Comparison of ENCODE assay signal across 10 mouse cellular contexts in the genomic region with DNA sequence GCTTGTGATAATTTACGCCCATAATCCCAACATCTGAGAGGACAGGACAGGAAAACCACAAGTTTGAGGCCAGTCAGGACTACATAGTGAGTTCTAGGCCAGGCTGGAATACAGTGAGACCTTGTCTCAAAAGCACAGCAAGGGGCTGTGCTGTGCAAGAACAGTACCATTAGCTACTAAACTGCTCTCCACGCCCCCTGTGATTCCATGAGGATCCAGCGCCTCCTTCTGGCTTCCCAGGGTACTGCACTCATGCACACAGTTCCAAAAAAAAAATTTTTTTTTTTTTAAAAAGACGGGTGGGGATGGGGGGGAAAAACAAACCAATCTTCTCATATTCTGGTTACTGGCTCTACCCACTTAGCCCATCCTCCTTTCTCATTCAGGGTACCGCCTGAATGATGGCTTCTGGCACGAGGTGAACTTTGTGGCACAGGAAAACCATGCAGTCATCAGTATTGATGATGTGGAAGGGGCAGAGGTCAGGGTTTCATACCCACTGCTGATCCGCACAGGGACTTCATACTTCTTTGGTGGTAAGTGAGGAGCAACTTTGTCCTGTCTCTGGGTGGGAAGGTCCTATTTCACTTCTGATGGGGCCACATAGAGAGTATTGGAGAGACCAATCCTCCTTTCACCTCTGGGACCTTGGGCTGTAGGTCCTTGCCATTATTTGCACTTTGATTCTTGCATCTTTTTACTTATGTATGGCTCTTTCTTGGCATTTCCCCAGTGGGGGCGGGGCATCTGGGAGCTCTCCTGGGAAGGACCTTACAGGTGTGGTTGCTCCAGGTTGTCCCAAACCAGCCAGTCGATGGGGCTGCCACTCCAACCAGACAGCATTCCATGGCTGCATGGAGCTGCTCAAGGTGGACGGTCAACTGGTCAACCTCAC. TPM values are rescaled to one million over a fixed set of nuclear protein-coding genes. Genes with fewer than 3 reads are reported as not detected.
DNase-seq lines count a peak whose midpoint lies in the region; ATAC-seq and TF ChIP-seq lines count a peak whose summit lies in the region.
"Had no signal": no experiment of that assay in that cellular context is flagged by ENCODE, and none has a peak within 500 bp of the region (broad histone marks: within the 10 kb centered on the region; RNA-seq: fewer than 3 reads in every experiment).

No protein-coding gene starts in this region.

- H3K27me3 ChIP-seq in embryonic facial prominence, embryonic 11.5 days (ENCODE audit: control insufficient read depth, insufficient read depth, low read length): peaks cover 23% of the 10 kb centered on the region
- H3K27me3 ChIP-seq in liver, postnatal 0 days (ENCODE audit: insufficient read depth, low read length): peaks cover 20% of the 10 kb centered on the region
- no peaks in the 10 kb centered on the region for H3K27me3 ChIP-seq in splenic B cell, adult 2 months (ENCODE audit: control insufficient read depth, insufficient read depth, low read length, poor library complexity, severe bottlenecking)

- intact Hi-C loops in left cerebral cortex, postnatal 4 days (cut with DNase I): no loop called here
- intact Hi-C loops in left cerebral cortex, postnatal 25 days (cut with DNase I): no loop called here

- TF ChIP-seq CTCF in liver, postnatal 0 days (IDR thresholded peaks at IDR 0.05; ENCODE audit: low read depth): peak; percentile 91

- H3K4me3 ChIP-seq in embryonic facial prominence, embryonic 11.5 days (ENCODE audit: low read depth, low read length): no peak overlapping the region
- H3K4me3 ChIP-seq in liver, postnatal 0 days (ENCODE audit: low read depth, low read length): no peak overlapping the region
- H3K4me3 ChIP-seq: midbrain, embryonic 12.5 days had no signal

- H3K4me2 ChIP-seq in embryonic facial prominence, embryonic 11.5 days (ENCODE audit: low read depth, low read length): no peak overlapping the region
- no peak overlapping the region for H3K4me2 ChIP-seq in liver, postnatal 0 days (ENCODE audit: low read depth, low read length)
- H3K4me2 ChIP-seq: midbrain, embryonic 12.5 days had no signal

- DNase-seq in adrenal gland, adult 2 months: peak; percentile 58
- no peak for DNase-seq in adrenal gland, postnatal 4 days (ENCODE audit: low spot score in 2 of 2)
- peak; percentile 84 for DNase-seq in left cerebral cortex, postnatal 4 days
- no peak for DNase-seq in left cerebral cortex, postnatal 25 days (ENCODE audit: low spot score in 2 of 2)
- peak; percentile 77 for DNase-seq in adrenal gland, postnatal 25 days
- peak; percentile 81 for DNase-seq in embryonic facial prominence, embryonic 11.5 days (ENCODE audit: low spot score)
- DNase-seq in liver, postnatal 0 days: peak; percentile 82
- DNase-seq in splenic B cell, adult 2 months (ENCODE audit: low read depth, low spot score): peak; percentile 55

- no peak overlapping the region for H3K9ac ChIP-seq in embryonic facial prominence, embryonic 11.5 days (replicated peaks; ENCODE audit: low read length)
- no peak overlapping the region for H3K9ac ChIP-seq in liver, postnatal 0 days (replicated peaks)
- H3K9ac ChIP-seq: midbrain, embryonic 12.5 days had no signal

- H3K4me1 ChIP-seq in embryonic facial prominence, embryonic 11.5 days (ENCODE audit: control insufficient read depth, insufficient read depth, low read length): no peaks in the 10 kb centered on the region
- peaks cover 8% of the 10 kb centered on the region; the same call in 1 of the 2 replicates for H3K4me1 ChIP-seq in liver, postnatal 0 days (ENCODE audit: insufficient read depth)

- 43% methylated on average over 10 of the region's 10 CpGs for WGBS in embryonic facial prominence, embryonic 11.5 days
- WGBS in liver, postnatal 0 days (ENCODE audit: insufficient replicate concordance): 38% methylated on average over 10 of the region's 10 CpGs

- no peak for TF ChIP-seq EP300 in liver, postnatal 0 days (IDR thresholded peaks at IDR 0.05; ENCODE audit: low read depth)

- no peaks in the 10 kb centered on the region for H3K9me3 ChIP-seq in embryonic facial prominence, embryonic 11.5 days (replicated peaks; ENCODE audit: control insufficient read depth, low read length)
- no peaks in the 10 kb centered on the region for H3K9me3 ChIP-seq in liver, postnatal 0 days (ENCODE audit: low read length)
- H3K9me3 ChIP-seq: midbrain, embryonic 12.5 days had no signal

- no peaks in the 10 kb centered on the region for H3K36me3 ChIP-seq in embryonic facial prominence, embryonic 11.5 days (replicated peaks; ENCODE audit: control insufficient read depth, insufficient read depth, low read depth, low read length)
- H3K36me3 ChIP-seq in liver, postnatal 0 days (replicated peaks; ENCODE audit: insufficient read depth, low read length): no peaks in the 10 kb centered on the region
- H3K36me3 ChIP-seq in splenic B cell, adult 2 months (ENCODE audit: control insufficient read depth, insufficient read depth, low read length, poor library complexity, severe bottlenecking): no peaks in the 10 kb centered on the region
- H3K36me3 ChIP-seq: midbrain, embryonic 12.5 days had no signal

- no peak overlapping the region for H3K27ac ChIP-seq in embryonic facial prominence, embryonic 11.5 days (replicated peaks; ENCODE audit: low read depth, low read length)
- H3K27ac ChIP-seq in liver, postnatal 0 days (ENCODE audit: low read depth): no peak overlapping the region
- H3K27ac ChIP-seq: midbrain, embryonic 12.5 days had no signal

- ATAC-seq in embryonic facial prominence, embryonic 11.5 days (replicated peaks; ENCODE audit: insufficient number of reproducible peaks, low FRiP score, low TSS enrichment, low read depth): no peak
- peak; percentile 61 for ATAC-seq in liver, postnatal 0 days

RNA-seq across cellular contexts. Expression of a gene that starts 5.8 kb away (rescaled TPM):
- total RNA-seq in adrenal gland, adult 2 months (2021): under 1 TPM; 0.26 to 0.83 TPM
- polyA plus RNA-seq in adrenal gland, adult 2 months (2012; rRNA removed): 0.84 and 1.6 TPM in 2 replicates
- total RNA-seq in adrenal gland, postnatal 4 days (2021): under 1 TPM in 1 of 2 experiments, not detected in 1; 0.22 TPM
- total RNA-seq in left cerebral cortex, postnatal 4 days (2021): not detected
- total RNA-seq in left cerebral cortex, postnatal 25 days (2021): under 1 TPM; 0.18 to 0.28 TPM
- 0.18 TPM in 1 of 2 replicates, not detected in the other for total RNA-seq in adrenal gland, postnatal 25 days (2021)
- 0.20 TPM in 1 of 2 replicates, not detected in the other for polyA plus RNA-seq in embryonic facial prominence, embryonic 11.5 days (2014; fragmentation: Nextera tagmentation; extraction: Ambion mirVana)
- 0.09 TPM in 2 replicates for polyA plus RNA-seq in liver, postnatal 0 days (2015; fragmentation: Nextera tagmentation; extraction: Ambion mirVana)
- polyA plus RNA-seq: heart, embryonic 14.5 days had no signal

RNA-seq across cellular contexts. Expression of a gene that starts 9.9 kb away (rescaled TPM):
- total RNA-seq in adrenal gland, adult 2 months (2021): 10 to 100 TPM; 19.4 to 39.7 TPM
- polyA plus RNA-seq in adrenal gland, adult 2 months (2012; rRNA removed): 112 and 122 TPM in 2 replicates
- total RNA-seq in adrenal gland, postnatal 4 days (2021): 10 to 100 TPM; 26.9 to 30.7 TPM
- 1 to 10 TPM; 5.6 to 6.1 TPM for total RNA-seq in left cerebral cortex, postnatal 4 days (2021)
- total RNA-seq in left cerebral cortex, postnatal 25 days (2021): 10 to 100 TPM in 1 of 2 experiments, 1 to 10 TPM in 1; 8.8 to 11.5 TPM
- total RNA-seq in adrenal gland, postnatal 25 days (2021): 31.1 and 36.4 TPM in 2 replicates
- 3.7 and 5.3 TPM in 2 replicates for polyA plus RNA-seq in embryonic facial prominence, embryonic 11.5 days (2014; fragmentation: Nextera tagmentation; extraction: Ambion mirVana)
- polyA plus RNA-seq in liver, postnatal 0 days (2015; fragmentation: Nextera tagmentation; extraction: Ambion mirVana): 1.6 and 3.4 TPM in 2 replicates

RNA-seq across cellular contexts. Expression of a gene that starts 10.8 kb away (rescaled TPM):
- 1 to 10 TPM; 6.8 TPM for total RNA-seq in adrenal gland, adult 2 months (2021)
- polyA plus RNA-seq in adrenal gland, adult 2 months (2012; rRNA removed): 9.3 and 9.4 TPM in 2 replicates
- 1 to 10 TPM; 3.9 to 4.1 TPM for total RNA-seq in adrenal gland, postnatal 4 days (2021)
- 1 to 10 TPM; 4.8 to 7.4 TPM for total RNA-seq in left cerebral cortex, postnatal 4 days (2021)
- total RNA-seq in left cerebral cortex, postnatal 25 days (2021): 100 to 1,000 TPM; 153 to 170 TPM
- total RNA-seq in adrenal gland, postnatal 25 days (2021): 6.6 and 9.1 TPM in 2 replicates
- polyA plus RNA-seq in embryonic facial prominence, embryonic 11.5 days (2014; fragmentation: Nextera tagmentation; extraction: Ambion mirVana): 0.28 and 0.39 TPM in 2 replicates
- 1.4 and 1.5 TPM in 2 replicates for polyA plus RNA-seq in liver, postnatal 0 days (2015; fragmentation: Nextera tagmentation; extraction: Ambion mirVana)

RNA-seq across cellular contexts. Expression of a gene that starts 25.4 kb away (rescaled TPM):
- total RNA-seq in adrenal gland, adult 2 months (2021): 1 to 10 TPM; 6.2 to 7.5 TPM
- 5.5 and 6.0 TPM in 2 replicates for polyA plus RNA-seq in adrenal gland, adult 2 months (2012; rRNA removed)
- 1 to 10 TPM; 7.7 to 8.1 TPM for total RNA-seq in adrenal gland, postnatal 4 days (2021)
- 10 to 100 TPM; 38.6 to 41.6 TPM for total RNA-seq in left cerebral cortex, postnatal 4 days (2021)
- 10 to 100 TPM; 47.5 to 48.6 TPM for total RNA-seq in left cerebral cortex, postnatal 25 days (2021)
- 5.7 and 6.4 TPM in 2 replicates for total RNA-seq in adrenal gland, postnatal 25 days (2021)
- 7.8 and 8.0 TPM in 2 replicates for polyA plus RNA-seq in embryonic facial prominence, embryonic 11.5 days (2014; fragmentation: Nextera tagmentation; extraction: Ambion mirVana)
- 0.12 and 0.22 TPM in 2 replicates for polyA plus RNA-seq in liver, postnatal 0 days (2015; fragmentation: Nextera tagmentation; extraction: Ambion mirVana)

RNA-seq across cellular contexts. Expression of a gene that starts 45.2 kb away (rescaled TPM):
- 10 to 100 TPM; 31.3 to 35.0 TPM for total RNA-seq in adrenal gland, adult 2 months (2021)
- polyA plus RNA-seq in adrenal gland, adult 2 months (2012; rRNA removed): 17.1 and 20.1 TPM in 2 replicates
- total RNA-seq in adrenal gland, postnatal 4 days (2021): 10 to 100 TPM; 38.8 to 40.3 TPM
- 10 to 100 TPM; 34.3 to 36.6 TPM for total RNA-seq in left cerebral cortex, postnatal 4 days (2021)
- 10 to 100 TPM; 42.8 to 48.5 TPM for total RNA-seq in left cerebral cortex, postnatal 25 days (2021)
- 37.3 and 49.6 TPM in 2 replicates for total RNA-seq in adrenal gland, postnatal 25 days (2021)
- polyA plus RNA-seq in embryonic facial prominence, embryonic 11.5 days (2014; fragmentation: Nextera tagmentation; extraction: Ambion mirVana): 11.6 and 12.4 TPM in 2 replicates
- polyA plus RNA-seq in liver, postnatal 0 days (2015; fragmentation: Nextera tagmentation; extraction: Ambion mirVana): 4.2 and 5.0 TPM in 2 replicates

Comparison
In these comparisons a context has a peak if more than half of its experiments do, and no peak if none do; other contexts are left out.
1. DNase-seq: peak in adrenal gland, adult 2 months (single experiment), left cerebral cortex, postnatal 4 days (single experiment), adrenal gland, postnatal 25 days (single experiment), embryonic facial prominence, embryonic 11.5 days (single experiment), liver, postnatal 0 days (single experiment) and splenic B cell, adult 2 months (single experiment); none in adrenal gland, postnatal 4 days (0 of 2) and left cerebral cortex, postnatal 25 days (0 of 2).
2. RNA of a gene that starts 10.8 kb away (total RNA-seq): 153 to 170 TPM in left cerebral cortex, postnatal 25 days; 6.6 to 9.1 TPM in adrenal gland, postnatal 25 days, 4.8 to 7.4 TPM in left cerebral cortex, postnatal 4 days, 6.8 TPM in adrenal gland, adult 2 months and 3.9 to 4.1 TPM in adrenal gland, postnatal 4 days; every median in the first group is over 10 times any median in the second.